Mouse (Mus musculus) heart, embryonic 10.5 days (tissue): ENCODE data around the gene Dek. TPM values are rescaled to one million over a fixed set of nuclear protein-coding genes. Genes with fewer than 3 reads are reported as not detected.

Experiments
- DNase-seq: peaks from one replicate; pipeline ENCODE4 v3.0.0-alpha.2; 2017; ENCODE audit warnings: low spot score
- H3K27ac ChIP-seq: fragments of 300-500 bp; sonication (generic); 2 replicates; pipeline ENCODE4 v1.5.1; 2016; ENCODE audit warnings: mild to moderate bottlenecking
- H3K27me3 ChIP-seq: fragments of 300-500 bp; sonication (generic); 2 replicates; pipeline ENCODE4 v1.6.1; 2016; ENCODE audit warnings: mild to moderate bottlenecking; ENCODE audit not compliant: poor library complexity, insufficient read depth, severe bottlenecking
- H3K36me3 ChIP-seq: fragments of 300-500 bp; sonication (generic); 2 replicates; pipeline ENCODE4 v1.6.1; 2016; ENCODE audit warnings: mild to moderate bottlenecking, moderate library complexity
- H3K4me1 ChIP-seq: fragments of 300-500 bp; sonication (generic); 2 replicates; pipeline ENCODE4 v1.6.1; 2016; ENCODE audit warnings: mild to moderate bottlenecking
- H3K4me3 ChIP-seq: fragments of 300-500 bp; sonication (generic); 2 replicates; pipeline ENCODE4 v1.5.1; 2016; ENCODE audit warnings: mild to moderate bottlenecking, moderate library complexity
- H3K9me3 ChIP-seq: fragments of 300-500 bp; sonication (generic); 2 replicates; pipeline ENCODE4 v1.6.1; 2016; ENCODE audit warnings: mild to moderate bottlenecking, moderate library complexity
- WGBS: fragments of 180-500 bp; shearing (Covaris S2); methylation state at CpG from one replicate; pipeline ENCODE4 v1.1.7; 2016; 5-methylcytosine and 5-hydroxymethylcytosine counted together
- polyA plus RNA-seq: library from polyadenylated mRNA; unstranded; fragments of >200 nt; fragmentation: Nextera tagmentation; extraction: Ambion mirVana; gene quantifications from 2 replicates; pipeline ENCODE4 v1.2.1, GENCODE M21; 2016

Dek gene
- polyA plus RNA-seq, 1 experiment from 2014 or later, result 249 TPM

DNA sequence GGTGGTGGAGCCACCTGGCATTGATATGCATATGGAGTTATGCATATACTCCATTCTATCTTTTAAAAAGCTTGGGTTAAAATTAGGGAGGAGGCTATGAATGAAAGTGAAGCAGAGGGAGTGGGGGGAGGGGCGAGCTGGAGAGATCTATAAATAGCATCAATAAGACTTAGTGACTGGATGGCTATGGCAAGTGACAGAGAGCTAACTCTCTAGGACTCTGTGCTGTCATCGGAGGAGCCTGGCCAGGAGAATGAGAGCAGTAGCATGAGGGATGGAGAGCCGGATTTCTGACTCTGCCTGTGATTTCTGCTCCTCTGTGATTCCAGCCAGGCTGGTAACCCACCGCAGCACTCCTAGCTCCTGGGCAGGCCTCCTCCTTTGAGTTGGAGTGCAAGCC, 23.1 kb upstream of the Dek start:
- WGBS, result 41% methylated on average over 4 of the region's 4 CpGs
- H3K36me3 ChIP-seq, result no peaks in the 10 kb centered on the region
- H3K27me3 ChIP-seq, result no peaks in the 10 kb centered on the region
- DNase-seq, result peak; percentile 78
- peak overlapping the region; percentile 77 for H3K27ac ChIP-seq
- H3K9me3 ChIP-seq, result no peaks in the 10 kb centered on the region
- no peak overlapping the region for H3K4me3 ChIP-seq
- peaks cover 16% of the 10 kb centered on the region for H3K4me1 ChIP-seq

DNA sequence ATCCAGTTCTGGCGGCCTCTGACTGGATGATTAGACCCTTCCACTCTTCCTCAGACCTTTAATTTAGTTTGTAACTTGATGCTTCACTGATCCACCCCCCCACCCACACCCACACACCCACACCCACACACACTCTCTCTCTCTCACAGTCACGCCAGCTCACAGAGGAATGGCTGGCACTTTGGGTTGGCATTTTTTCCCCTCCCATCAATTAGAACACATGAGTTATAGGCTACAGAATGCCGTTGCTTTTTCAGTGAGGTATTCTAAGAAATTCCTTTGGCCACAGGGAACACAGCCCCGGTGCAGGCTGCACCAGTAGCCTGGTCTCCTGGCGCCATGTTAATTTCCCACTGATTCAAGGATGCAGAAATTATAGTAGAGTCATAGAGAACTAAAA, 19.6 kb upstream of the Dek start:
- no peaks in the 10 kb centered on the region for H3K36me3 ChIP-seq
- peaks cover 12% of the 10 kb centered on the region for H3K27me3 ChIP-seq
- H3K9me3 ChIP-seq, result no peaks in the 10 kb centered on the region
- no peak overlapping the region for H3K27ac ChIP-seq
- DNase-seq, result peak; percentile 43
- H3K4me1 ChIP-seq, result peaks cover 24% of the 10 kb centered on the region
- H3K4me3 ChIP-seq, result no peak overlapping the region
- WGBS, result 75% methylated on average over 5 of the region's 5 CpGs

DNA sequence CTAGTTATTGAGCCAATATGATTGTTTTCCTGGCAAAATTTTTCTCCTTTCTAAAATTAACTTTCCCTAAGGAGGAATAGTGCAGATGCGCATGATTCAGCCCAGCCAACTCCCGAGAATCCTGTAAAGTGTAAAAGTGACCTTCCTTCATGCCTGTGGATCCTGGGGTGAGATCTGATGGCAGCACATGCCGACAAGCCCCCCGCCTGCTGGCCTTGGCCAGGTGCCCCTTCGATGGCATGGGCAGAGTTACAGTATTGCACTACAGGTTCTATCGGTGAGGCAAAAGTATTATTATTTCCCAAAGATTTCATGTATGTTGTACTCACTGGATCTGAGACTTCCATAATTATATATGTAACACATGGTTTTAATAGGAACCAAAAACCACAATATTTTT, 19.0 kb upstream of the Dek start:
- Histone ChIP-seq H3K4me1 (peaks cover 29% of the 10 kb centered on the region), H3K4me3 (no peak overlapping the region), H3K36me3 (no peaks in the 10 kb centered on the region), H3K27me3 (peaks cover 12% of the 10 kb centered on the region), H3K9me3 (no peaks in the 10 kb centered on the region), H3K27ac (no peak overlapping the region)
- 75% methylated on average over 6 of the region's 6 CpGs for WGBS
- DNase-seq, result peak; percentile 67

DNA sequence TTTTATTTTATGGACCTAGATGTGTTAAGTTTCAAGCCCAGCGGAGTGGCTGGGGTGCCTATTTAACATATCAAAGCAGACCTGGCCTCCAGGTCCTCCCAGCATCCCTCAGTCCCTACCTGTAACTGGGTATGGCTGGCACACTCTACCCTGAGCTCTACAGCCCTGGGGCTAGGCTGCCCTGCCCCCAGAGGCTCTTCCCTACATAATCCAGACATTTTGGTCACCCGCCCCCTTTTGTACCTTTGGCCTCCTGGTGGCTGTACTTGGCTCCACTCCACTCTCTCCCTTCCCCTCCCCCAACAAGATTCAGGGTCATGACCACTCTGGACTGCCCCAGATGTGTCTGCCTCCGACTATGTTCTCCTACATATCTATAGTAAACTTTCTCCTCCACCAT, 18.4 kb upstream of the Dek start:
- WGBS, result 40% methylated on average over 3 of the region's 3 CpGs
- H3K4me1 ChIP-seq, result peaks cover 25% of the 10 kb centered on the region
- no peaks in the 10 kb centered on the region for H3K36me3 ChIP-seq
- H3K27ac ChIP-seq, result no peak overlapping the region
- peak; percentile 61 for DNase-seq
- H3K4me3 ChIP-seq, result no peak overlapping the region
- peaks cover 14% of the 10 kb centered on the region for H3K27me3 ChIP-seq
- H3K9me3 ChIP-seq, result no peaks in the 10 kb centered on the region

DNA sequence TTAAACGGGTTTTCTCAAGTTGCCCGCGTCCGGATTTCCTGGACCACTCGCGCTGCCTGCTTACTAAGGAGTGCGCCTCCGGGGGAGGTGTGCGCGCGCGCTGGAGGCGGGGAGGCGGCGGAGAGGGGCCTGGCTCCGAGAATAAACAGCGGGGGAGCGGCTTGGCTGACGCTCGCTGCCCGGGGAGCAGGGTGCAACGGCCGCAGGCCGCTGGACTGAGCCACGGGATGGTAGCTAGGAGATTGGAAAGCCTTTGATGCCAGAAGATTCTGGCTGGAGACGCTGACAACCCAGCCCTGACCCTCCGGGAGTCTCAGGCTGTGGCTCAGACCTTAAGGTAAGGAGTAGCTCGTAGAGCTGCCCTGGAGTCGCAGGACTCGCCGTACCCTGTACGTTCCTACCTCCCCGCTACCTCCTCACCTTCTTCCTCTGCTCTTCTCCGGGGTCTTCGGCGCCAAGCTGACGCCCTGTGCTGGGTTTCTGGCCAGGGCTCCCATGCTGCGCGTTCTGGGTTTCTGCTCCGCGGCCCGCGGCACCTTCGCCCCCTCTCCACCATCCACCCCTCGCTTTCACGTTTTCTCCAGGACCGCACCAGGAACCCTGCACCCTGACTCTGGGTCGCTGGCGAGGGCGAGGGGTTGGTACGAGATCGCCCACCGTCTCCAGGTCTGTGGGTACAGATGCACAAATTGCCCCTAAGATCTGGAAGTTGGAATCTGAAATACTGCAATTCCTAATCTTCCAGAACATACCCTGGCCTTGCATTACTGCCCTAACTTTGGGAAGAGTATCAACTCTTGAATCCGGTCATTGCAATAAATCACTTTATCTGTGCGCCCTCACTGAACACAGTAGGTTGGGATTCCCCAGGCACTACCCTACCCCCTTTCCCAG, 16.8 kb upstream of the Dek start, which contains the start of gene Rnf144b:
Gene Rnf144b, plus strand, starts transcription at position 120 of the 894 bp plus-strand sequence.
- no peak for DNase-seq
- peak within 1 kb of the TSS; percentile 68 for H3K4me3 ChIP-seq
- 2% methylated on average over 55 of the region's 55 CpGs for WGBS
- H3K4me1 ChIP-seq, result peaks cover 23% of the 10 kb centered on the region
- H3K27me3 ChIP-seq, result peaks cover 14% of the 10 kb centered on the region
- H3K9me3 ChIP-seq, result no peaks in the 10 kb centered on the region
- no peaks in the 10 kb centered on the region for H3K36me3 ChIP-seq
- H3K27ac ChIP-seq, result peak within 1 kb of the TSS; percentile 83

DNA sequence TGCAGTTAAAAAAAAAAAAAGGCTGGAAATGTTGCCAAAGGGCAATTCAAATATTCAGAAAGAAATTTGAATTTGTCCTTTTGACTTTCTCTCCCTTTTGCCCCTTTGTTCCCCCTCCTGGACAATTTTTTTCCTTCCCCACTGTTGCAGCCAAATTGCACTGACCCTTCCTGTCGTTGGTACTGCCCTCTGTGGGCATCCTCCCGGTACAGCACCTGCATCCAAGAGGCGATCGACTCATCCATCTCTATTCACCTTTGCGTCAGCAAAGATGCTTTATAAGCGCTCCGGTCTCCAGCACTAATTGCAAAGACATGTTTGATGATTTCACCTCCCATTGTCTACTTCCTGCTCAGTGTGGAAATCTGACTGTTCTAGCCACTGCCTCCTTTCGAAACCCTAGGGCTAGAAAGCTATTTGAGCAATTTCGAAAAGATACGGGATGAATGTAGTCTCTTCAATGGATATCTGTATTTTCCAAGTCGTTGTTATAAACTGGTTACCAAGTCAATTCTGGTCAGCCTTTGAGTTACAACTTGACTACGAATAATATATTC, 15.4 kb upstream of the Dek start:
- Histone ChIP-seq H3K9me3 (no peaks in the 10 kb centered on the region), H3K36me3 (no peaks in the 10 kb centered on the region), H3K27ac (no peak overlapping the region), H3K27me3 (peaks cover 14% of the 10 kb centered on the region), H3K4me1 (peaks cover 23% of the 10 kb centered on the region), H3K4me3 (no peak overlapping the region)
- WGBS, result 40% methylated on average over 12 of the region's 12 CpGs
- DNase-seq, result no peak

DNA sequence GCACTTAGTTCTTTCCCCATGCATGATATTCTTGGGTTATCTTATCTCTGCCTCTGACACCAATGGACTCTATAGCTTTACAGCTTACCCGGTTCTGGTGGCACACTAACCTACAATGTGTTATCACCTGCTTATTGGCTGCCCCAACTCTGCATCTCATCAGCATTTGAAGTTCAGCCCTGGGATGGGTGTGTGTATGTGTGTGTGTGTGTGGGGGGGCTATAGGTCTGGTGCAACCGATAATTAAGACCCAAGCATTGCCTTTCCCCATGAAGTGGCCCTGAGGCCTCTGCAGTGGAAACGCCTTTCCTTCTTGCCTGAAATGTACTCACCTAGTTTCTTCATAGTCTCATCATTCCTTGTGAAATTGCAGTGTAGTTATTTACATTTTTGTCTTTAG, 10.0 kb upstream of the Dek start:
- H3K4me1 ChIP-seq, result peaks cover 17% of the 10 kb centered on the region; the same call in 1 of the 2 replicates
- H3K9me3 ChIP-seq, result no peaks in the 10 kb centered on the region
- H3K27me3 ChIP-seq, result 0 out of 2 replicates have a peak, but pooled peaks cover 3% of the 10 kb centered on the region
- no peaks in the 10 kb centered on the region for H3K36me3 ChIP-seq
- H3K27ac ChIP-seq, result no peak overlapping the region
- H3K4me3 ChIP-seq, result no peak overlapping the region
- 72% methylated on average over 3 of the region's 3 CpGs for WGBS
- no peak for DNase-seq

DNA sequence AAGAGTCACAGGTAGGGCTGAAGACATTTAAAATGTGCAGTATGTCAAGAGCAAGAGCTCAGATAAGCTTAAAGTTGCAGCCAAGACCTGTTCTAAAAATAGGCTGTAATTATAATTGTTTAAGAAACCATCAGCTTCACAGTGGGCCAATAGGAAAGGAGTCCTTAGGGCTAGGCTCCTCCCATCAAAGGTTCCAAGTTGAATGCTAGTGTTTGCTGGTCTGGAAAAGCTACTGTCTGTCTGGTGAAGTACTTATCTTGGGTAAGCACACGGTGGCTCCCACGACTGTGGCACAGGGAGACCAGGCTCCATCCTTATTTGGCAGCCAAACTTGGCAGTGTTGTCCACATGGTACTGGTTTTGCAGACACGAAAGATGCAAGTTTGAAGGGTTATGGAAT, 6.9 kb upstream of the Dek start:
- peaks cover 11% of the 10 kb centered on the region; the same call in 1 of the 2 replicates for H3K27me3 ChIP-seq
- peaks cover 25% of the 10 kb centered on the region; the same call in 1 of the 2 replicates for H3K4me1 ChIP-seq
- 34% methylated on average over 3 of the region's 3 CpGs for WGBS
- H3K4me3 ChIP-seq, result no peak overlapping the region
- no peaks in the 10 kb centered on the region for H3K36me3 ChIP-seq
- no peak overlapping the region for H3K27ac ChIP-seq
- DNase-seq, result no peak
- no peaks in the 10 kb centered on the region for H3K9me3 ChIP-seq

DNA sequence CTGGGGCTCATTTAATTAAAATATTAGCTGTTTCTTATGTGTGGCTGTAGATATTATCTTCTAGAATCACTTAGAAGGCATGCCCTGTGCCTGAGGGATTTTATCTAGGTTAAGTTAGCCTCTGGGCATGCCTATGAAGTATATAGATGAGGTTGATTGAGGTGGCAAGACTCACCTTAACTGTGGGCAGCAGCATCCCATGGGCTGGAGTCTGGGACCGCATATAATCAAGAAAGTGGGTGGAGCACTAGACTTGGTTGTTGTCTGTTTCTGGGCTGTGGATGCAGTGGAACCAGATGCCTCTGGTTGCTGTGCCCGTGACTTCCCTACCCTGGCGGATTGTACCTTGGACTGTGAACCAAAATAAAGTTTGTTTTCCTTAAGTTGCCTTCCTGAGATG, 6.1 kb upstream of the Dek start:
- peaks cover 11% of the 10 kb centered on the region; the same call in 1 of the 2 replicates for H3K27me3 ChIP-seq
- 85% methylated on average over 3 of the region's 3 CpGs for WGBS
- H3K4me3 ChIP-seq, result no peak overlapping the region
- H3K9me3 ChIP-seq, result no peaks in the 10 kb centered on the region
- no peak for DNase-seq
- H3K27ac ChIP-seq, result no peak overlapping the region
- peaks cover 28% of the 10 kb centered on the region; the same call in 1 of the 2 replicates for H3K4me1 ChIP-seq
- H3K36me3 ChIP-seq, result no peaks in the 10 kb centered on the region

DNA sequence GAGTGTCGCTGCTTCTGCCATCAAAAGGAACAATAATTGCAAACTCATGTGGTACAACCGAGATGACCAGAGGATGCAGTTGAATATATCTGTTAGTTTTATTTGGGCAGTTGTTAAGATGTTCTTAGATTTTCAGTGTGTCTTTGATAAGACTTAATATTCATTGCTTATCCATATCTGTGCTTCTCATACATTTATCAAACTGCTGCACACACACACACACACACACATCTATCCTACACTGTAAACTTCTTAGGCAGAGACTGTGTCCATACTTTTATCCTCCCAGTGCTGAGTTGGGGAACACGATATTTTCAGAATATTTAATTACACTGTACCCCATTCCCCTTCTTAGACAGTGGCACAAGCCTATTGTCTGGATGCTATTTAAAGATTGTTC, 5.2 kb upstream of the Dek start:
- Histone ChIP-seq H3K27ac (no peak overlapping the region), H3K4me1 (peaks cover 29% of the 10 kb centered on the region; the same call in 1 of the 2 replicates), H3K4me3 (no peak overlapping the region), H3K9me3 (no peaks in the 10 kb centered on the region), H3K27me3 (peaks cover 11% of the 10 kb centered on the region; the same call in 1 of the 2 replicates), H3K36me3 (no peaks in the 10 kb centered on the region)
- no peak for DNase-seq
- WGBS, result 78% methylated on average over 3 of the region's 3 CpGs

DNA sequence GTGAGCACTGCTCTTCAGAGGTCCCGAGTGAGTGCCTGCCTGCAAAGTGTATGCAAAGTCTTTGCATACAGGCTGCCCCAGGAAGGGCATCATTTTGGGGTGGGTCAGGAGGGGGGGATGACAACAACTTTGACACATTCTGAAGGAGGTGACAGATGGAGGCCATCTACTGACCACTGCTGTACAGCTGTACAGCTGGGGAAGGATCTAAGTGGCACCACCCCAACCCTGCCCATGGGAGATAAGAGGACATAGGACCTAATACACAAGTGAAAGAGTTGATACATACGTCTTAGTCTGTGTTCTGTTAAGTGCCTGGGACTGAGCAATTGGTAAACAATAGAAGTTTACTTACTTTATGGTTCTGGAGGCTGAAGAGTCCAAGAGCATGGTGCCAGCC, 3.2 kb upstream of the Dek start:
- H3K9me3 ChIP-seq, result no peaks in the 10 kb centered on the region
- H3K4me1 ChIP-seq, result peaks cover 30% of the 10 kb centered on the region
- 55% methylated on average over 2 of the region's 2 CpGs for WGBS
- DNase-seq, result peak; percentile 88
- peaks cover 11% of the 10 kb centered on the region; the same call in 1 of the 2 replicates for H3K27me3 ChIP-seq
- 0 out of 2 replicates have a peak overlapping the region, but pooled peaks have one; percentile 22 for H3K27ac ChIP-seq
- no peak overlapping the region for H3K4me3 ChIP-seq
- H3K36me3 ChIP-seq, result no peaks in the 10 kb centered on the region

DNA sequence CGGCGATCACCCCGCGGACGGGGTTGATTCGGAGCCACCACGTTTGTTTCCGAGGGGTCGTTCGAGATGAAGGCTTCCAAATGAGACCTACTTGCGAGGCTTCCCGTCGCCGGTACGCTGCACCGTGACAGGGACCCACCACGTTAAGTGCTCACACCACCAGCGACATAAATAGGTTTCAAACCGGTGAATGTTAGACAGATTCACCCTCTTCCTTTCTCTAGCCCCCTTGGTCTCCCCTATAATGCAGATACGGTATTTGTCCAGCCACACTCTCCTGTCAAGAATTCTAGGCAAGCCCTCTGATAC, 533 bp upstream of the Dek start:
- peak overlapping the region; percentile 98 for H3K4me3 ChIP-seq

DNA sequence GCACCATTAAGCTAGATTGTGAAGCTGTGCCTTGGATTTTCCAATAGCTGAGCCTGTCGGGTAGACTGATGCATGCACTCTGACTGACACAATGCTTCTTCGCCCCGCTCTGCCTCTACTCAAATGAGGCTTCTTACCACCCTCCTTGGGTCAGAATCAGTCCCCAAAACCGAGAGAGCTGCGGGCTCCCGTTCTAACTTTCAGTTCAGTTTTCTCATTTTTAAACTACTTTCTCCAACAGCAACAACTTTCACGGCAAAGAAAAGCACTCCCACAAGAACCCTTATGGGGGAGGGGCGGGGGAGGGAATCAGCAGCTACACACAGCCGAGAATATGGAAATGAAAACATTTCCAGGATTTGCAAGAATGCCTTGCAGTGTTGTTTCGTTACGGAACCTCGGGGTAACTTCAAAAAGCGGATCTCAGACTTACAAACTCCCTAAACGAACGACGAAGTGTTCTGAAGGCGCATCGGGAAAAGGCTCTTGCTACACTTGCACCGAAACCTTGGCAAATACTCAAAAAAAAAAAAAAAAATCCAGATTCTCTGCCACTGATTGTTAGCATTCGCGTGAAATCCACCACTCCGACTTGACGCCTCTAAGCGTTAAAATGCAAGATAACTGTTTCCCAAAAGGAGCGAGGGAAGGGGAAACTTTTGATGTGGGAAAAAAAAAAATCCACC, 1.0 kb downstream of the Dek start:
- no peaks in the 10 kb centered on the region for H3K9me3 ChIP-seq
- under 1% methylated on average over 25 of the region's 25 CpGs for WGBS
- DNase-seq, result no peak
- peaks cover 11% of the 10 kb centered on the region; the same call in 1 of the 2 replicates for H3K27me3 ChIP-seq
- peak overlapping the region; percentile 100 for H3K27ac ChIP-seq
- peaks cover 27% of the 10 kb centered on the region for H3K36me3 ChIP-seq
- peak overlapping the region; percentile 98 for H3K4me3 ChIP-seq
- H3K4me1 ChIP-seq, result peaks cover 23% of the 10 kb centered on the region

More for the DNA sequence above, 533 bp upstream of the Dek start:
- under 1% methylated on average over 20 of the region's 20 CpGs for WGBS
- DNase-seq, result no peak
- H3K36me3 ChIP-seq, result peaks cover 13% of the 10 kb centered on the region
- H3K27ac ChIP-seq, result peak overlapping the region; percentile 100
- H3K9me3 ChIP-seq, result no peaks in the 10 kb centered on the region
- peaks cover 35% of the 10 kb centered on the region for H3K4me1 ChIP-seq
- peaks cover 11% of the 10 kb centered on the region; the same call in 1 of the 2 replicates for H3K27me3 ChIP-seq
